Mouse (Mus musculus) ES-E14 (cell line): ENCODE data around the gene Thtpa.

Experiments
- CHD2 ChIP-seq: IDR thresholded peaks from 2 replicates; pipeline ENCODE4 v1.6.1; 2014; ENCODE audit warnings: mild to moderate bottlenecking, low read depth, low read length, inconsistent platforms
- MAFK ChIP-seq: IDR thresholded peaks from 2 replicates; pipeline ENCODE4 v1.6.1; 2014; ENCODE audit warnings: mild to moderate bottlenecking, low read depth, low read length, inconsistent platforms; ENCODE audit not compliant: insufficient read depth

- TF ChIP-seq CHD2 (no peak), MAFK (no peak)
Measured at GRCm38 (mm10) chr14:55095671-55096070, 1.1 kb downstream of the Thtpa start.
